Mouse (Mus musculus): ENCODE data around the gene D17Wsu92e.

DNA sequence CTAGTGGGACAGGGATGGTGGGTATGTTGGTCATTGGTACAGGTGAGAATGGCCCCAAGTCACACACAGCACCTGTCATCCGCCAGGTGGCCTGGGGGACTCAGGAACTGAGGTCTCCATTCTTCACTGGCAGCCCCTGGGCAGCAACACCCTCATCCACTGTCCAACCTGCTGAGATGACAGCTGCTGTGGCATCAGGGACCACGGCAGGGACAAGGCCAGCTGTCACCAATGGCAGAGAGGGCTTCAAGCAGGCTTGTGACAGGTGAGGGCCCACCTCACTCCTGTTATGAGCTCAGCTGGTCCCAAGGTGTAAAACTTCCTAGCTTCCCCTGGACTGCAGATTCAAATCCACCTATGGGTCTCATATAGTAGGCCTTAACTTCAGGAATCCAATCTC, 72.3 kb downstream of the D17Wsu92e start:
- TF ChIP-seq EP300 (IDR thresholded peaks at IDR 0.05; ENCODE audit: low read depth) = no peak
- no peak for TF ChIP-seq CTCF (IDR thresholded peaks at IDR 0.05; ENCODE audit: low read depth)

Data from liver, embryonic 14.5 days (tissue).